Mouse (Mus musculus) retina, postnatal 1 day (tissue): ENCODE data around the gene Rab12.
"Not testable (repeated sequence)": the region's sequence is repeated elsewhere in the genome, so short reads cannot be mapped to it uniquely, and the experiment has no call there.

ENCODE experiments used
- DNase-seq: peaks from one replicate; pipeline ENCODE4 v3.0.0-alpha.2; 2012

The Rab12 gene

DNA sequence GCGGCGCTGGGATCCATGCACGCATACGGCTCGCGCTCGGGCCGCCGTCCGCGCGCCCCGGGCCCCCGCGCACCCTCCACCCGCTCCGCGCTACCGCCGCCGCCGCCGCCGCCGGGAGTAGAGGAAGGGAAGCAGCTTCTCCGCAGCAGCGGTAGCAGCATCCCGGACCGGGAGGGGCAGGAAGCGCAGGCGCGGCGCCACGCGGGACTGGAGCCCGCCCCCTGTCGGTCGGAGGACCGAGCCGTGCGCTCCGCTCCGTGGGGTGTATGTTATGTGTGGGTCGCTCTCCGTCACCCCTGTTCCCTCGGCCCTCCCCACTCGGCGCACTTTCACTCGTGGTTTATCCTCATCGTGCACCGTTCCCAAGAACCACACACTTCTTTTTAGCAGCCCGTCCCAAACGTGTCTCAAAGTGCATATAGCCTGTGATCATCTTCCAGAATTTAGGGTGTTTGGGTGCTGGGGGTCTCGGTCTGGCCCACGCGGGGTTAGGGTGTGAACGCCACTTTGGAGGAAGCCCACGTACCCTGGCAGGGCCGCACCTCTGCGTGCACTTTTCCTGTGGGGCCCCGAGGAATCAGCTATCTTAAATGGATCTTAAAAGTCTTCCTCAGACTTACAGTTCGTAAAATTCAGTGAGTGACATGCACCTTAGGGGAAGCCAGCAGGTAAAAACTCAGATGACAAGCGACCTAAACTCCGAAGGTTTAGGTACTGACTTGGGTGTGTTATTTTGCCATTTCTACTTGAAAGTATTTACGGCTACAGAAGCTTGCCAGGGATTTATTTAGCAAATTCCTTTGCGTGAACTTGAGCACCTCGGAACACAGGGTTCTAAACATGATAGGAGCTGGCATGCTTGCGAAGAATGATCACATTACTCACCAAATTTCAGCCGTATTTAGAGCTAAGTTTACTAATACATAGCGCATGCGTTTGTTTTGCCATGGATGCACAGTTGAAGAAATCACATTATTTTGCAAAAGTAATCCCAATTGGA is at the start of gene Rab12:
TSS of gene Rab12 (minus strand) at position 176 of the 1,000 bp plus-strand sequence.
- peak; percentile 93 for DNase-seq

DNA sequence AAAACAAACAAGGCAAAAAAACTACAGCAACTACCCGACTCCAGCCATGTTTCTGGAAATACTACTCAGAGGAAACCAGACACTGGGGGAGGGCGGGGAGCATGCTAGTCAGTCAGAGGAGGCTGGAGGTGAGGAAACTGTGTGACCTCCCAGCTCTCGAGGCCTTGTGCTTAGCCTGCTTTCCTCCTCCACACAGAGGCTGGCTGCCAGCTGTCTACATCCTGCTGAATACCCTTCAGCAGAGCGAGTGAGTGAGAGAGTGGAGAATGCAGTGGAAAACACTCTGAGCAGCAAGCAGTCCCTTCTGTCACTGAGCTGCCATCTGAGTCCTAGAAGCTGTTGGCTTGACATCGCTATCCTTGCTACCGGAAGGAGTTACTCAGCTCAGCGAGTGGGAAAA is 44.7 kb upstream of the Rab12 start:
- no peak for DNase-seq

DNA sequence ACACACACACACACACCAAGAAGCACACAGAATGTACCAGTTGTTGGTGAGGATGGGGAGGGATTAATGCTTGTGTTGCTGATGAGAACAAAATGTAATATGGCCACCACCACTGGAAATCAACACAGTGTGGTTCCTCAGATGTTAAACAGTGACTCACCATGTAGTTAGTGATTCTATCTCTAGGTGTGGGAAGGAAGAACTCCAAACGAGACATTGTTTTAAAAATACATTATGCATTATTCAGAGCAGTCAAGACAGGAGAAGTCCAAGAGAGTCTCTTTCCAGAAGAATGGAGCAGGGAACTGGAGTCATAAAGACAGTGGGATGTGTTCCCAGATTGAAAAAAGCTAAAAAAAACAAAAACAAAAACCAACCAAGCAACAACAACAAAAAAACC is 44.0 kb upstream of the Rab12 start:
- no peak for DNase-seq

- DNase-seq, result no peak
Observed at GRCm38 (mm10) chr17:66561380-66561779, 41.9 kb upstream of the Rab12 start.

- no peak for DNase-seq
Observed at GRCm38 (mm10) chr17:66558404-66559317, 39.1 kb upstream of the Rab12 start.

GRCm38 (mm10) chr17:66552690-66553089 is 33.2 kb upstream of the Rab12 start:
- no peak for DNase-seq

- DNase-seq, result no peak
Observed at GRCm38 (mm10) chr17:66550486-66550885, 31.0 kb upstream of the Rab12 start.

GRCm38 (mm10) chr17:66532285-66532684 is 12.8 kb upstream of the Rab12 start:
- no peak for DNase-seq

- DNase-seq, result no peak
Observed at GRCm38 (mm10) chr17:66523396-66523795, 3.9 kb upstream of the Rab12 start.

DNA sequence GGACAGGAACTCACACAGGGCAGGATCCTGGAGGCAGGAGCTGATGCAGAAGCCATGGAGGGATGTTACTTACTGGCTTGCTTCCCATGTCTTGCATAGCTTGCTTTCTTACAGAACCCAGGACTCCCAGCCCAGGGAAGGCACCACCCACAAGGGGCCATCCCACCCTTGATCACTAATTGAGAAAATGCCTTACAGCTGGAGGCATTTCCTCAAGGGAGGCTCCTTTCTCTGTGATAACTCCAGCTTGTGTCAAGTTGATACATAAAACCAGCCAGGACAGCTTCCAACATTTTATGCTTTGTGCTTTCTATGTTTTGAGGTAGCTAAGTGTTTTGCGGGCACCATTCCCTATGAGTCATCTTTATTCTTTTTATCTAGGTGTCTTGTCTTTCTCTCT is 3.1 kb upstream of the Rab12 start:
- not testable (repeated sequence) for DNase-seq

DNA sequence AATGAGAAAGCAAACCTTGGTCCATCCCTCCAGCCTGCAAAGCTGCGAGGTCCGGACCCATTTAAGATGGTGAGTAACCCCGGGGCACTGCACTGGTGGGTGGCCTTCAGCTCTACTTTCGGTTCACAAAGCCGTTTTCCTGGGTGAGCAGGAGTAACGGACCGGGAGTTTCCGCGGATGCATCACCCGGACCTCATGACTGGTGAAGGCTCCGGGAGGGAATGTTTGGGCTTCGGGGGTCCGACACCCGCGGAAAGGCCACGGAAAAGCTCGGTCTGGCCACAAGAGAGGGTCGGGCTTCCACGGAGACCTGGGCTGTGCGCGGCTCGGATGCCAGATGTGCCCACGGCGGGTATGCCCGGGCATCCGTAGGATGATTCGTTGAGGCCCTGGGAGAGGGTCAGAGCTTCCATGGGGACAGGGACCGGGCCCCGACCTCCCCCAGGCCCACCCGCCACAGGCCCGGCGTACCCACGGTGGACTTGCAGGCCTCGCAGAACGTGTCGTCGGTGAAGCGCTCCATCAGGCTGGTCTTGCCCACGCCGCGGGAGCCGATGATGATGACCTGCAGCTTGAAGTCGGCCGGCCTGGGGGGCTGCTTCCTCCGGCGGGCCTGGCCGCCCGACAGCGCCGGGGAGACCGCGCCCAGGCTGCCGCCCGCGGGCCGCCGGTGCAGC is 514 bp downstream of the Rab12 start:
- DNase-seq, result peak; percentile 56

DNA sequence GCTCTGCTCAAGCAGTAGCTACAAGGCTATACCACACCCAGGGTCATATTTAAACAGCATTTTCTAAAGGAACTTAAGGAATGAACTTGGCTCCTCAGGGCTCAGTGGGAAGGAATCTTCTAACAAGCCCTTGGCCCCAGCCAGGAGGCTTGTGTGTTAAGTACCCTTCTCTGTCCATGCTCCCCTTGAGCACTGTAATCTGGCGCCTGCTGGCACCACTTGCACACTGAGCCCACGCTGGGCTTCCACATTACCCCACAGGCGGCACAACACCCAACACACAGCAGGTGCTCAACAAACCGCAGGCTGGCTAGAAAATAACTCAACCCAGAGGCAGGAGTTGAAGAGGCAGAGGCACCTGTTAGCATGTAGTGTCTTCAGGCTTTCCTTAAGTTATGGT is 2.6 kb downstream of the Rab12 start:
- DNase-seq, result no peak

GRCm38 (mm10) chr17:66514288-66514995 is 5.1 kb downstream of the Rab12 start:
- DNase-seq, result no peak

DNA sequence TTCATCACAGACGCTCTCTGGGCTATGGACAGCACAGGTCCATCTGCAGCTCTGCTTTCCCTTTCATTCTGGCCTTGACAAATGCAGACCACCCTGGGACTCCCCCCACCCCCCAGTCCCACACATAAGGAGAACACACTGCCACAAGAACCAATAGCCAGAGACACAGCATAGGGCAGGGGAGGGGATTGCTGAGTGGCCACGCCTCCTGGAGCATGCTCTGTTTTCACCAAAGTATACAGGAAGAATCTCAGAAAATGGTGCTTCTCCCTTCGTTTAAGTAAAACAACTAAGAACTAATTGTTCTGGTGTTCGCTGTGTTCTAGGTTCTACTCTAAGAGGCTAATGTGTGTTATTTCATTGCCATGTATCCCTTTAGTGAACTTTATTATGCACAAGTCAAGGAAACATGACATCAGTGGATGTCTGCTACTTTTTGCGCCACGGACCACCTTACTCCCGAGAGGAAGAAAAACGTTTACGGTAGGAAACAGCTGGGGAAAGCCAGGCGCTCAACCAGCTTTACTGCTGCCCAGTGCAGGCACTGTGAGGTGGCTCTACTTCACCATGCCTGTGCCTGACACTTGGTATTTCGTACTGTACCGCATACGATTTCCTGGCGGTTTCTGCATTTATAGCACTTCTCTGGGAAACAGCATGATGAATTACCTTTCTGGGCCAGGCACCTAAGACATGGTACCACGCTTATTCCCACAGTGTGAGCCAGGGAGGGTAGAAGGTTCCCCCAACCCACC is 7.2 kb downstream of the Rab12 start:
- DNase-seq, result no peak

GRCm38 (mm10) chr17:66510221-66510683 is 9.3 kb downstream of the Rab12 start:
- no peak for DNase-seq

DNA sequence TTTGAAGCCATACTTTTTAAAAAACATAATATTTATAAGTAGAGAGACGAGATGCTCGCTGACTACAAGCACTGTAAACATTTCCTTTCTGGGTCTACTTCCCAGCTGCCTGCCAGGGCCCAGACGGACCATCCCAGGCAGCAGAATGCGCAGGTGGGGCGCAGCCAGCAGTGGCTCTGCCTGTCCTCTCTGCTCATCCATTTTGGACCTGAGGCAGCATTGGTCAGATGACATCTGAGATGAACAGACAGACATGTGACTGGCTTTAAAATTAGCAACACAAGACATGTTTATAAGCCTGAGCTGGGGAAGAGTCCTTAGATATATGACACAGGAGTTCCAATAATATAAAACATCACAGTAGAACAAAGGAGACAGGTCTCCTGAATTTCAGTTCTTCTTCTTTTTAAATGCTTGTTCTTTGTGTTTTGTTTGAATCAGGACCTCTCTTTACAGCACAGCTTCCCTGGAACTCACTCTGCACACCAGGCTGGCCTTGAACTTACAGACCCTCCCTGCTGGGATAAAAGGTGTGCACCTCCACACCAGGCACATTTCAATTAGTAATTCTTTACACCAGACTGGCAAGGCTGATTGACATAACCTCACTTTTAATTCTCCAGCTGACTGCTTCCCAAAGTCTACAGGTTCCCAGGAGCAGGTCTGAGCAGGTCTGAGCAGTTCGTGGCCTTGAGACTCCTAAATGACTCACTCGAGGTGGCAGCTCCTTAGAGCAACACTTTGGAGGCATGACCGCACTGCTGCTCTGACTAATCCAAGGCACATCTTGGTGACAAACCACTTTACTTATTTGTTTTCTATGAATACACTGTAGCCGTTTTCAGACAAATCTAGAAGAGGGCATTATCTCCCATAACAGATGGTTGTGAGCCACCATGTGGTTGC is 12.2 kb downstream of the Rab12 start:
- DNase-seq, result no peak

- no peak for DNase-seq
Observed at GRCm38 (mm10) chr17:66504964-66505363, 14.6 kb downstream of the Rab12 start.

DNA sequence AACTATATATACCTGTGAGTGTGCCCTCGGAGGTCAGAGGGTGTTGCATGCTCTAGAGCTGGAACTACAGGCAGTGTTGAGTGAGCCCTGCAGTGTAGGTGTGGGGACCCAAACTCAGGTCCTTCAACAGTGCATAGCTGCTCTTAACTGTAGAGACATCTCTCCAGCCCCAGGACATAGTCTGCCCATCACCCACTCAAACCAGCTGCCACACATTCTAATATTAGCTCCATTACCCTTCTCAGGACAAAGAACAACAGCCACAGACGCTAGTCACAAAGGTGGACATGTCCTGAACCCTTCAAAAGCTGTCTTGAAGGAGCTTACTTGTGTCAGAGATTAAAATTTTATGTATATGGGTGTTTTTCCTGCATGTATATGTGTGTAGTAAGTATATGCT is 15.3 kb downstream of the Rab12 start:
- DNase-seq, result no peak

GRCm38 (mm10) chr17:66503466-66503865 is 16.1 kb downstream of the Rab12 start:
- DNase-seq, result no peak

DNA sequence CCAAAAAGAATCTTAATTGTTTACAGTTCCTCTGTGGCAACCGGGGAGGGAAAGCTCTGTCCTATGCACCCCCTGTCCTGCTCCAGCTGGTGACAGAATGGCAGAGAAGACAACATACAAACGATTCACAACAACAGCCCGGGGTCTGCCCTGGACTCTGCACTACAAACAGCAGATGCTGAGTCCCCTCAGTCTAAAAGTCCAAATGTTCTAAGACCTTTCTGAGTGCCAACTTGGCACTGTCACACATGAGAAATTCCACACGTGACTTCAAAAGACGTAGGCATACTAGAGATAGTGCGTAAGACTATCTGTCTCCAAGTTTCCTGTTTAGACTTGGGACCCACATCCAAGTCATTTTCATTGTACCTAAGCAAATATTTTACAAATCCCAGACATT is 16.7 kb downstream of the Rab12 start:
- DNase-seq, result no peak
